ENCODE assay signal across 9 mouse cellular contexts in genomic region chr7:134381407-134381861, GRCm38 (mm10). TPM values are rescaled to one million over a fixed set of nuclear protein-coding genes. Genes with fewer than 3 reads are reported as not detected.
DNase-seq lines count a peak whose midpoint lies in the region; ATAC-seq and TF ChIP-seq lines count a peak whose summit lies in the region.
"Had no signal": no experiment of that assay in that cellular context is flagged by ENCODE, and none has a peak within 500 bp of the region (broad histone marks: within the 10 kb centered on the region; RNA-seq: fewer than 3 reads in every experiment).

No protein-coding gene starts in this region.

- no peaks in the 10 kb centered on the region for H3K27me3 ChIP-seq in midbrain, embryonic 14.5 days (ENCODE audit: control insufficient read depth, insufficient read depth, low read length)
- no peaks in the 10 kb centered on the region for H3K27me3 ChIP-seq in midbrain, embryonic 11.5 days (ENCODE audit: control insufficient read depth, insufficient read depth, low read length)
- H3K27me3 ChIP-seq in cerebellum, adult 2 months (ENCODE audit: control insufficient read depth, insufficient read depth, low read length) = no peaks in the 10 kb centered on the region
- H3K27me3 ChIP-seq in lung, embryonic 15.5 days = no peaks in the 10 kb centered on the region
- no peaks in the 10 kb centered on the region for H3K27me3 ChIP-seq in stomach, embryonic 15.5 days (replicated peaks)
- H3K27me3 ChIP-seq: embryonic facial prominence, embryonic 12.5 days had no signal

- H3K27ac ChIP-seq in midbrain, embryonic 14.5 days (replicated peaks; ENCODE audit: low read depth, low read length) = no peak overlapping the region
- H3K27ac ChIP-seq in midbrain, embryonic 11.5 days (ENCODE audit: low read depth, low read length) = no peak overlapping the region
- no peak overlapping the region for H3K27ac ChIP-seq in cerebellum, adult 2 months (ENCODE audit: insufficient read depth, low read length)
- H3K27ac ChIP-seq in lung, embryonic 15.5 days = peak overlapping the region; percentile 64
- 0 out of 2 replicates have a peak overlapping the region, but pooled peaks have one; percentile 0 for H3K27ac ChIP-seq in stomach, embryonic 15.5 days
- H3K27ac ChIP-seq: embryonic facial prominence, embryonic 12.5 days had no signal

- no peak overlapping the region for H3K4me3 ChIP-seq in midbrain, embryonic 14.5 days (replicated peaks; ENCODE audit: low read depth, low read length)
- H3K4me3 ChIP-seq in midbrain, embryonic 11.5 days (ENCODE audit: low read depth, low read length) = no peak overlapping the region
- no peak overlapping the region for H3K4me3 ChIP-seq in cerebellum, adult 2 months (replicated peaks; ENCODE audit: insufficient read depth, low read depth, low read length)
- H3K4me3 ChIP-seq in lung, embryonic 15.5 days = no peak overlapping the region
- H3K4me3 ChIP-seq in stomach, embryonic 15.5 days (replicated peaks) = no peak overlapping the region
- H3K4me3 ChIP-seq: embryonic facial prominence, embryonic 12.5 days had no signal

- H3K9me3 ChIP-seq in midbrain, embryonic 14.5 days (ENCODE audit: control insufficient read depth, low read length) = no peaks in the 10 kb centered on the region
- no peaks in the 10 kb centered on the region for H3K9me3 ChIP-seq in midbrain, embryonic 11.5 days (ENCODE audit: control insufficient read depth, low read length)
- H3K9me3 ChIP-seq in lung, embryonic 15.5 days = no peaks in the 10 kb centered on the region
- no peaks in the 10 kb centered on the region for H3K9me3 ChIP-seq in stomach, embryonic 15.5 days
- H3K9me3 ChIP-seq: embryonic facial prominence, embryonic 12.5 days had no signal

- TF ChIP-seq CTCF in cerebellum, adult 2 months (IDR thresholded peaks at IDR 0.05; ENCODE audit: borderline replicate concordance, insufficient read depth, low read depth, low read length) = no peak; the same call in 1 of the 2 replicates

- WGBS in midbrain, embryonic 14.5 days = 44% methylated on average over 4 of the region's 4 CpGs
- WGBS in midbrain, embryonic 11.5 days = 52% methylated on average over 4 of the region's 4 CpGs
- 2% methylated on average over 4 of the region's 4 CpGs for WGBS in cerebellum, adult 2 months
- WGBS in lung, embryonic 15.5 days = 14% methylated on average over 4 of the region's 4 CpGs
- WGBS in stomach, embryonic 15.5 days = 35% methylated on average over 4 of the region's 4 CpGs

- H3K4me2 ChIP-seq in midbrain, embryonic 14.5 days (ENCODE audit: low read length) = no peak overlapping the region
- no peak overlapping the region for H3K4me2 ChIP-seq in midbrain, embryonic 11.5 days
- no peak overlapping the region for H3K4me2 ChIP-seq in lung, embryonic 15.5 days
- H3K4me2 ChIP-seq in stomach, embryonic 15.5 days = no peak overlapping the region
- H3K4me2 ChIP-seq: embryonic facial prominence, embryonic 12.5 days had no signal

- peak; percentile 62 for DNase-seq in midbrain, embryonic 14.5 days
- DNase-seq in midbrain, embryonic 11.5 days (ENCODE audit: low spot score, missing footprints) = no peak
- peak; percentile 44 to 54 for DNase-seq in cerebellum, adult 2 months
- peak; percentile 18 to 32 for DNase-seq in gastrocnemius, postnatal 36 days
- peak; percentile 71 for DNase-seq in layer of hippocampus, adult 11-12 months (ENCODE audit: low spot score)
- no peak for DNase-seq in thymus, postnatal 36 days

- no peaks in the 10 kb centered on the region for H3K4me1 ChIP-seq in midbrain, embryonic 14.5 days (ENCODE audit: control insufficient read depth, insufficient read depth, low read length)
- no peaks in the 10 kb centered on the region for H3K4me1 ChIP-seq in midbrain, embryonic 11.5 days (ENCODE audit: control insufficient read depth, insufficient read depth, low read length)
- no peaks in the 10 kb centered on the region for H3K4me1 ChIP-seq in cerebellum, adult 2 months (ENCODE audit: control insufficient read depth, insufficient read depth, low read length)
- peaks cover 10% of the 10 kb centered on the region for H3K4me1 ChIP-seq in lung, embryonic 15.5 days
- H3K4me1 ChIP-seq in stomach, embryonic 15.5 days = 0 out of 2 replicates have a peak, but pooled peaks cover 4% of the 10 kb centered on the region
- H3K4me1 ChIP-seq: embryonic facial prominence, embryonic 12.5 days had no signal

- no peak for ATAC-seq in midbrain, embryonic 14.5 days (ENCODE audit: low FRiP score, low TSS enrichment)
- ATAC-seq in midbrain, embryonic 11.5 days (ENCODE audit: low FRiP score) = no peak
- peak; percentile 88 for ATAC-seq in lung, embryonic 15.5 days (ENCODE audit: borderline replicate concordance, extremely low read depth, low FRiP score, low TSS enrichment)
- no peak; the same call in 1 of the 2 replicates for ATAC-seq in stomach, embryonic 15.5 days (ENCODE audit: insufficient read depth, low FRiP score, low read depth)

- intact Hi-C loops in gastrocnemius, postnatal 36 days (cut with DNase I) = no loop called here

- TF ChIP-seq POLR2A in cerebellum, adult 2 months (IDR thresholded peaks at IDR 0.05; ENCODE audit: borderline replicate concordance, insufficient read depth, low read length) = no peak

- no peak overlapping the region for H3K9ac ChIP-seq in midbrain, embryonic 14.5 days (replicated peaks; ENCODE audit: low read length)
- H3K9ac ChIP-seq in midbrain, embryonic 11.5 days (ENCODE audit: low read length) = no peak overlapping the region
- no peak overlapping the region for H3K9ac ChIP-seq in lung, embryonic 15.5 days
- H3K9ac ChIP-seq in stomach, embryonic 15.5 days = no peak overlapping the region
- H3K9ac ChIP-seq: embryonic facial prominence, embryonic 12.5 days had no signal

- no peaks in the 10 kb centered on the region for H3K36me3 ChIP-seq in midbrain, embryonic 14.5 days (ENCODE audit: control insufficient read depth, insufficient read depth, low read length)
- H3K36me3 ChIP-seq in midbrain, embryonic 11.5 days (ENCODE audit: control insufficient read depth, insufficient read depth, low read length) = no peaks in the 10 kb centered on the region
- no peaks in the 10 kb centered on the region for H3K36me3 ChIP-seq in lung, embryonic 15.5 days
- H3K36me3 ChIP-seq in stomach, embryonic 15.5 days = no peaks in the 10 kb centered on the region
- H3K36me3 ChIP-seq: embryonic facial prominence, embryonic 12.5 days had no signal

RNA-seq across cellular contexts. Expression of gene D7Ertd443e, which starts 4.0 kb away (rescaled TPM):
- polyA plus RNA-seq in midbrain, embryonic 14.5 days (2014; fragmentation: Nextera tagmentation; extraction: Ambion mirVana) = 0.24 and 0.47 TPM in 2 replicates
- not detected in 2 replicates for polyA plus RNA-seq in midbrain, embryonic 11.5 days (2014; fragmentation: Nextera tagmentation; extraction: Ambion mirVana)
- 5.2 and 7.4 TPM in 2 replicates for polyA plus RNA-seq in cerebellum, adult 2 months (2012; rRNA removed)
- total RNA-seq in gastrocnemius, postnatal 36 days (2021) = not detected
- 0.26 and 0.31 TPM in 2 replicates for polyA plus RNA-seq in lung, embryonic 15.5 days (2015; fragmentation: Nextera tagmentation; extraction: Ambion mirVana)
- polyA plus RNA-seq in stomach, embryonic 15.5 days (2015; fragmentation: Nextera tagmentation; extraction: Ambion mirVana) = 0.06 TPM in 1 of 2 replicates, not detected in the other

Comparison
In these comparisons a context has a peak if more than half of its experiments do, and no peak if none do; other contexts are left out.
1. DNase-seq: peak in midbrain, embryonic 14.5 days (single experiment), cerebellum, adult 2 months (2 of 2), gastrocnemius, postnatal 36 days (2 of 2) and layer of hippocampus, adult 11-12 months (single experiment); none in midbrain, embryonic 11.5 days (single experiment) and thymus, postnatal 36 days (0 of 2).
2. H3K27ac ChIP-seq: peak in lung, embryonic 15.5 days (single experiment) and stomach, embryonic 15.5 days (single experiment); none in midbrain, embryonic 14.5 days (single experiment), midbrain, embryonic 11.5 days (single experiment) and cerebellum, adult 2 months (single experiment).